Mouse (Mus musculus): ENCODE measurements around the gene Gm7030.
"Not testable (repeated sequence)": the region's sequence is repeated elsewhere in the genome, so short reads cannot be mapped to it uniquely, and the experiment has no call there.

GRCm38 (mm10) chr17:36136299-36136848 is 7.1 kb upstream of the Gm7030 start:
- TF ChIP-seq CTCF (IDR thresholded peaks at IDR 0.05; ENCODE audit: control insufficient read depth, insufficient read depth, low read length); POLR2A (IDR thresholded peaks at IDR 0.05; ENCODE audit: borderline replicate concordance, control insufficient read depth, low read depth, low read length): not testable (repeated sequence)
